Mouse (Mus musculus): ENCODE data around the gene Olfr205. TPM values are rescaled to one million over a fixed set of nuclear protein-coding genes. Genes with fewer than 3 reads are reported as not detected.
"Not testable (repeated sequence)": the region's sequence is repeated elsewhere in the genome, so short reads cannot be mapped to it uniquely, and the experiment has no call there.

Gene Olfr205
- not detected for total RNA-seq (2021)
- long read RNA-seq, experiment 1 = 0 reads
- long read RNA-seq, experiment 2 = 0 reads

- DNase-seq = no peak
Measured at GRCm38 (mm10) chr16:59331038-59331437, at the start of gene Olfr205. Olfr205 (minus strand) TSS chr16:59331138.

DNA sequence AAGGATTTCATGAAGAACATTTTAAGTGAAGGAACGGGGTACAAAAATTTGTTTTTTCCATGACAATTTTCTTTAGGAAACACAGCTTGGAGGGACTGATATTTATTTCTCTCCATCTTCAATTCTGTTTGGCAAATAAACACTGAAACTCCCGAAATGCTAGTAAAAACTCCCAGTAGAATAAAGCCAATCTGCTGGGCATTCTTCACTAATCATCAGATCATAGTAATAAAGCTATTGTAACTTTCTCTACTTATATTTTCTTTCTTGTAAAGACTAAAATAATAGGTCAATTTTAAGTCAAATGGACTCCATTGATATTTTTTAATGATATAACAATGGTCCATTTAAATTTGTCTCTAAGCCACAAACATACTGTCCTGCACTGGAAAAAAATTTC lies 33.0 kb upstream of the Olfr205 start, which contains the start of gene Olfr209:
Gene Olfr209, minus strand, starts transcription at position 101 of the 400 bp plus-strand sequence.
- no peak for DNase-seq

DNA sequence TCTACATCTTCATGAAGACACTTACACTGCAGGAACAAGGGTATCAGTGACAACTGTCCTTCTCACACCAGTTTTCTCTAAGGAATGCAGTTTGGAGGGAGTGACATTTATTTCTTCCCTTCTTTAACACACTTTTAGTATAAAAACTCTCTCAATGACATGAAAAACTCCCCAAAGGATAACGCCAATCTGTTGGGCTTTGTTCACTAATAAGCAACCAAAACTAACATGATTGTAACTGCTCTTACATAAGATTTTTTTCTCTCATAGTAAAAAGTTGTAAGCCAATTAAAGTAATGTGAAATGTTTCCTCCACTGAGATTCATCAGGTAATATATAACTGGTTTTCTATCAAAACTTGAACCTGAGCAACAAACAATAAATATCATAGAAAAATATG lies 18.2 kb upstream of the Olfr205 start, which contains the start of gene Olfr206:
Gene Olfr206, minus strand, starts transcription at position 101 of the 400 bp plus-strand sequence.
- DNase-seq = no peak

- not testable (repeated sequence) for DNase-seq
Measured at GRCm38 (mm10) chr16:59323262-59323661, 7.7 kb downstream of the Olfr205 start.

DNA sequence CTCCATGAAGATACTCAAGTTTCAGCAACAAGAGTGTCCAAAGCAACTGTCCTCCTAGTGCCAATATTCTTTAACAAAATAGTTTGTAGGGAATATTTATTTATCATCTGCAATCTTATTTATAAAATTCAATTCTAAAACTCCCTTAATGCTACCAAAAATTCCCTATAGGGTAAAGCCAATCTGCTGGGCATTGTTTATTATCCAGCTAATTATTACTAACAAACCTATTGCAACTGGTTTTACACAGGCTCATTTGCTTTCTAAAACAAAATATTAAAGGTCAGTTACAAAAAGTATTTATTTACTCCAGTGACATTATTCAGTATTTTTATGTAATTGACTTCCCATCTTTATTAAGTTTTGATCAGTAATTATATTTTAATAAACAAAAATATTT lies 12.8 kb downstream of the Olfr205 start, which contains the start of gene Olfr204:
Gene Olfr204, minus strand, starts transcription at position 101 of the 400 bp plus-strand sequence.
- DNase-seq = no peak

DNA sequence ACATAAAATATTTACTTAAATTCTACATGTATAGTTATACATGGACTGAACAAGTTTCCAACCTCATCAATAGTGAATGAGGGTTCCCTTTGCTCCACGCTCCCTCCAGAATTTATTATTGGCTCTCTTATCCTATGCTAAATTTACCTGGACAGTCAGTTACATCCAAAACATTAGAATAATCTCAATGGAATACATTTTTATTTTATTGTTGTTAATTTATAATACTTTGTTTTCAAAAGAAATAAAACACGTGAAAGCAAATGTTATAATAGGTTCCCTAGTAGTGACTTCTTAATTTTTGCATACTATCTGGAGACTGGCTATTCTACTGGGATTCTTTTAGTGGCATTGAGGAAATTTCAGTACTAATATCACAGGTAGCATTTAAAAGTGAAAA lies 32.4 kb downstream of the Olfr205 start, which contains the start of gene Olfr203:
Gene Olfr203, plus strand, starts transcription at position 301 of the 400 bp plus-strand sequence.
- DNase-seq = no peak

- not testable (repeated sequence) for DNase-seq
Measured at GRCm38 (mm10) chr16:59287576-59287975, 43.4 kb downstream of the Olfr205 start.

DNA sequence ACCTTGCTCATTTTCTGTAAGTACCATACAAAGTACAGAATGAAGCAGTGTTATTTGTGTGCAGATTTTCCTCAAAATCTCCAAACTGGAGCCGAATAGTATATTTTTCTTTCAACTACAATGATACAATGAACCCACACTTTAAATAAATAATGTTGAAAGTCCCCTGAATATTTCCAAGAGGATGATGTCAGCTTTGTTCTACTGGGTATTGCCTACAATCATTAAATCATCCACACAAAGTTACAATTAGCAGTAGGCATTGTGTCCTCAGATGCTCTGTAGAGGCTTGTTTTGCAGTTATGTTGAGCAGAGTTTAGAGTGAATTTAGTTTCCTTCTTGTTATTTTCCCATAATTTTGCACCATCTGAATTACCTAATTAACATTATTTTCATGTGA lies 44.2 kb downstream of the Olfr205 start, which contains the start of gene Olfr202:
Gene Olfr202, minus strand, starts transcription at position 101 of the 400 bp plus-strand sequence.
- no peak for DNase-seq

- DNase-seq = no peak
Measured at GRCm38 (mm10) chr16:59283476-59283875, 47.5 kb downstream of the Olfr205 start.

DNA sequence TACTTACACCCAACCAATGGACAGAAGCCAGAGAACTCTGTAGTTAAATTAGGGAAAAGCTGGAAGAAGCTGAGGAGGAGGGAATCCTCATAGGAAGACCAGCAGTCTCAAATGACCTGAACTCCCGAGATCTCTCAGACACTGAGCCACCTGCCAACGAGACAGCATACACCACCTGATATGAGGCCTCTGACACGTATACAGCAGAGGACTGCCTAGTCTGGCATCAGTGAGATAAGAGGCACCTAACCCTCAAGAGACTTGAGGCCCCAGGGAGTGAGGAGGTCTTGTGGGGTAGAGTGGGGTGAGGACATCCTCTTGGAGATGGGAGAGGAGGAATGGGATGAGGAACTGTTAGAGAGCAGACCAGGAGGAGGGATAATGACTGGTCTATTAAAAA lies 50.4 kb downstream of the Olfr205 start:
- no peak for DNase-seq

Other genes with a start within 250 kb of the Olfr205 start
- gene Olfr191, start 241.3 kb downstream of the Olfr205 start, total RNA-seq (2021) = not detected
- not detected for gene Olfr193, start 219.3 kb downstream of the Olfr205 start, total RNA-seq (2021)
- not detected for gene Olfr194, start 210.1 kb downstream of the Olfr205 start, total RNA-seq (2021)
- gene Olfr195, start 184.1 kb downstream of the Olfr205 start, total RNA-seq (2021) = not detected
- gene Olfr196, start 160.7 kb downstream of the Olfr205 start, total RNA-seq (2021) = not detected
- not detected for gene Olfr198, start 127.6 kb downstream of the Olfr205 start, total RNA-seq (2021)
- not detected for gene Olfr199, start 111.4 kb downstream of the Olfr205 start, total RNA-seq (2021)
- not detected for gene Olfr201, start 58.5 kb downstream of the Olfr205 start, total RNA-seq (2021)
- gene Olfr202, start 44.3 kb downstream of the Olfr205 start, total RNA-seq (2021) = not detected
- not detected for gene Olfr203, start 32.3 kb downstream of the Olfr205 start, total RNA-seq (2021)
- gene Olfr204, start 12.9 kb downstream of the Olfr205 start, total RNA-seq (2021) = not detected
- gene Olfr206, start 18.1 kb upstream of the Olfr205 start, total RNA-seq (2021) = not detected
- gene Olfr209, start 32.9 kb upstream of the Olfr205 start, total RNA-seq (2021) = not detected
- not detected for gene Gabrr3, start 76.2 kb upstream of the Olfr205 start, total RNA-seq (2021)
- 10 to 100 TPM; 15.2 to 16.3 TPM for gene Riox2, start 140.6 kb upstream of the Olfr205 start, total RNA-seq (2021)

Data from gastrocnemius, postnatal 25 days (tissue).